Mouse (Mus musculus): ENCODE measurements around the gene Magi1. TPM values are rescaled to one million over a fixed set of nuclear protein-coding genes. Genes with fewer than 3 reads are reported as not detected.

Gene Magi1
- polyA plus RNA-seq, 1 experiment from 2014 or later, result 10.9 TPM

DNA sequence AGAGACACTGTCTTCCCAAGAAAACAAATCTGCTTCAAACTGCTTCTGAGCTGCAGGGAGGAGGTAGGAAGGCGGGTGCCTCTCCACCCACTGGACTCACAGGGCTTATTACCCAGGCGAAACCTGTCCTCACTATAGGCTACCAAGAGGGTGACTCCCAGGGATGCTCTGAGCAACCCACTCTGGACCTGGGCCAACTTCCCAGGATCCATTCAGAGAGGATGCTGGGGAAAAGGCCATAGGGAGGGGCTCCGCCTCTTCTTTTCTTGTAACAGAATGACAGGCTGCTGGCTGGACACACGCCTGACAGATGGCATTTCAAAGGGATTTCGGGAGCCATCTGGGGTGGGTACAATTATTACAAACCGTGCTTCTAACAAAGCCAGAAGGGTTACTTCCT, 463.8 kb downstream of the Magi1 start:
- no peak overlapping the region for H3K4me3 ChIP-seq (ENCODE audit: low read length)
- peaks cover 9% of the 10 kb centered on the region; the same call in 1 of the 2 replicates for H3K4me1 ChIP-seq (ENCODE audit: control insufficient read depth, insufficient read depth, low read length)
- no peak overlapping the region for H3K9ac ChIP-seq (ENCODE audit: low read depth, low read length)
- no peak overlapping the region for H3K27ac ChIP-seq (ENCODE audit: low read depth, low read length)
- no peak for ATAC-seq (ENCODE audit: low FRiP score, low TSS enrichment)
- no peaks in the 10 kb centered on the region for H3K9me3 ChIP-seq (ENCODE audit: control insufficient read depth, low read length)
- H3K36me3 ChIP-seq (ENCODE audit: control insufficient read depth, insufficient read depth, low read length), result no peaks in the 10 kb centered on the region
- no peaks in the 10 kb centered on the region for H3K27me3 ChIP-seq (ENCODE audit: control insufficient read depth, insufficient read depth, low read length)
- WGBS, result 37% methylated on average over 6 of the region's 6 CpGs
- H3K4me2 ChIP-seq (replicated peaks; ENCODE audit: low read depth, low read length), result no peak overlapping the region

DNA sequence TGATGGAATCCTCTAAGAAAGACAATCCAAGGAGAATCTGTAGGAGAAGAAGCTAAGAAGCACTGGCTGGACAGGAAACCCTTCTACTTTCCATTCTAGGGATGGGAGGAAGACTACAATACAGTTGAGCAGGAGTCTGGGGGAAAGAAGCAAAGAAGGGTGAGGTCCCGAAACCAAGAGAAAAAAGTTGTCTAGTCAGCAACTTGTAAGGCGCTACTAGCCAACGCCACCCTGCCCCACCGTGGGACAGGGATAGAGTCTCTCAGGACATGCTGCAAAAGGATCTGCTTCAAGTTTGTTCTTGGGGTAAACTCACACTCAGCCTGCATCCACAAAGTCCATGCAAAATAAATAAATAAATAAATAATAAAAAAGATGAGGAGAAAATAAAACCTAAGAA, 464.4 kb downstream of the Magi1 start:
- H3K27me3 ChIP-seq (ENCODE audit: control insufficient read depth, insufficient read depth, low read length), result no peaks in the 10 kb centered on the region
- H3K9ac ChIP-seq (ENCODE audit: low read depth, low read length), result no peak overlapping the region
- no peaks in the 10 kb centered on the region for H3K36me3 ChIP-seq (ENCODE audit: control insufficient read depth, insufficient read depth, low read length)
- 94% methylated on average over 4 of the region's 4 CpGs for WGBS
- H3K9me3 ChIP-seq (ENCODE audit: control insufficient read depth, low read length), result no peaks in the 10 kb centered on the region
- H3K4me3 ChIP-seq (ENCODE audit: low read length), result no peak overlapping the region
- no peak for ATAC-seq (ENCODE audit: low FRiP score, low TSS enrichment)
- no peak overlapping the region for H3K27ac ChIP-seq (ENCODE audit: low read depth, low read length)
- peaks cover 9% of the 10 kb centered on the region; the same call in 1 of the 2 replicates for H3K4me1 ChIP-seq (ENCODE audit: control insufficient read depth, insufficient read depth, low read length)
- H3K4me2 ChIP-seq (replicated peaks; ENCODE audit: low read depth, low read length), result no peak overlapping the region

DNA sequence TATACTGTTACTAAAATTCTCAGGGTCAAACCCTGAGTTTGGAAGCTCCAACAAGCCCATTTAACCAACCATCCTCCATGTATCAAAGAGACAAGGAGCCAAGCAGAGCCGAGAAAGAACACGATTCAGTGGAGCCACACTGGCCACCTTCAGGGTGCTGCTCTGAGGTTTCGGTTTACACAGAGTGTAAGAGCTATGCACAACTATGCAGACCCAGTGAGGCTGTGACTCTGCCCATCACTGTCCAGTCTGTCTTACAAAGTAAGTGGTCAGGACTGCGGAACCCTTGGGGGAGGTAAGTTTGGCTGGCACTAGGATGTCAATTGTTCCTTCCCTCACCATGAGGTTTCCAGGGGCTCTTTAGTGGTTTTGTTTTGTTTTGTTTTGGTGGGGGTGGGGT, 465.2 kb downstream of the Magi1 start:
- no peaks in the 10 kb centered on the region for H3K9me3 ChIP-seq (ENCODE audit: control insufficient read depth, low read length)
- WGBS, result 41% methylated on average over 4 of the region's 4 CpGs
- no peaks in the 10 kb centered on the region for H3K36me3 ChIP-seq (ENCODE audit: control insufficient read depth, insufficient read depth, low read length)
- no peak for ATAC-seq (ENCODE audit: low FRiP score, low TSS enrichment)
- H3K4me2 ChIP-seq (replicated peaks; ENCODE audit: low read depth, low read length), result no peak overlapping the region
- H3K27ac ChIP-seq (ENCODE audit: low read depth, low read length), result no peak overlapping the region
- H3K4me3 ChIP-seq (ENCODE audit: low read length), result no peak overlapping the region
- H3K4me1 ChIP-seq (ENCODE audit: control insufficient read depth, insufficient read depth, low read length), result peaks cover 9% of the 10 kb centered on the region; the same call in 1 of the 2 replicates
- no peaks in the 10 kb centered on the region for H3K27me3 ChIP-seq (ENCODE audit: control insufficient read depth, insufficient read depth, low read length)
- H3K9ac ChIP-seq (ENCODE audit: low read depth, low read length), result no peak overlapping the region

DNA sequence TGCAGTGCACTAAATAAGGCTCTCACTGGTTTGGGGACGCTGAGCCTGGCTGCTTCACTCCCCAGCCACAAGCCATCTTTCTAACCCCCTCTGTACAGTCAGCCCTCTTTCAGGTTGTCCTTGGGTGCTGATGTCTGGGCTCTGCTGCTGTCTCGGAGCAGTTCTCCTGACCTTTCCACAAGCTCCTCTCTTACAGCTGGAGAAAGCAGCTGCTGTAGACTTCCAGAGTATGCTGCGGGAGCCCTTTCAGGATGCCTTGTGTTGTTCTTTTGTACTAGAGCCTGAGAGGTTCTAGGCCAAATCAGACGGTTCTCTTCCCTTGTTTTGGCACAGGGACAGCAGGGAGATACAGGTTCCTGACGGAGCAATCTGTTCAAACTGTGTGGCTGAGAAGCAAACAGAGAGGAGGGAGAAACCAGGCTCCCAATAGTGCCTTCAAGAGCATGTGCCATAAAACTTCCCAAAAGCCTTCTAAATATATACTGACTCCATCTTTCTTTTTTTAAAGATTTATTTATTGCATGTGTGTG, 478.2 kb downstream of the Magi1 start:
- Histone ChIP-seq H3K9me3 (ENCODE audit: control insufficient read depth, low read length) (no peaks in the 10 kb centered on the region), H3K4me1 (ENCODE audit: control insufficient read depth, insufficient read depth, low read length) (peaks cover 3% of the 10 kb centered on the region; the same call in 1 of the 2 replicates), H3K4me2 (replicated peaks; ENCODE audit: low read depth, low read length) (no peak overlapping the region), H3K36me3 (ENCODE audit: control insufficient read depth, insufficient read depth, low read length) (no peaks in the 10 kb centered on the region), H3K27ac (ENCODE audit: low read depth, low read length) (no peak overlapping the region), H3K4me3 (ENCODE audit: low read length) (no peak overlapping the region), H3K27me3 (ENCODE audit: control insufficient read depth, insufficient read depth, low read length) (no peaks in the 10 kb centered on the region), H3K9ac (ENCODE audit: low read depth, low read length) (no peak overlapping the region)
- no peak for ATAC-seq (ENCODE audit: low FRiP score, low TSS enrichment)
- 76% methylated on average over 5 of the region's 5 CpGs for WGBS

DNA sequence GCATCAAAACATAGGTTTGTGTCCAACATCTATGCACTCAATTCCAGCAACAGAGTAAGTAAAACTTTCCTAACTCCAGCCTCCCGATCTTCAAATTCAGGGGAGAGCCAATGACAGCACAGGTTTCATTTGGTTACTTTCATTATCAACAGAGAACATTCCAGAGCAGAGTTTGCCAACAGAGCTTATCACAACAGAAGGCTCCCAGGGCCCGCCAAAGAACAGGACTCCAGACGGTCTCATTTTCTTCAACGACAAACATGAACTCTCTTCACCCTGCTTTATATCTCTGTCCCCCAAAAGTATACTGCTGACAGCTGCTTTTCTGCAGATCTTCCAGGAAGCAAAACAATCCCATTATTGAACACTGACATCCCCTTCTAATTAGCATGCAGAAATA, 481.3 kb downstream of the Magi1 start:
- H3K9ac ChIP-seq (ENCODE audit: low read depth, low read length), result no peak overlapping the region
- no peak overlapping the region for H3K4me2 ChIP-seq (replicated peaks; ENCODE audit: low read depth, low read length)
- H3K27ac ChIP-seq (ENCODE audit: low read depth, low read length), result 0 out of 2 replicates have a peak overlapping the region, but pooled peaks have one; percentile 8
- no peak overlapping the region for H3K4me3 ChIP-seq (ENCODE audit: low read length)
- WGBS, result 50% methylated on average over 4 of the region's 4 CpGs
- no peaks in the 10 kb centered on the region for H3K36me3 ChIP-seq (ENCODE audit: control insufficient read depth, insufficient read depth, low read length)
- no peaks in the 10 kb centered on the region for H3K27me3 ChIP-seq (ENCODE audit: control insufficient read depth, insufficient read depth, low read length)
- peaks cover 9% of the 10 kb centered on the region; the same call in 1 of the 2 replicates for H3K4me1 ChIP-seq (ENCODE audit: control insufficient read depth, insufficient read depth, low read length)
- no peak for ATAC-seq (ENCODE audit: low FRiP score, low TSS enrichment)
- no peaks in the 10 kb centered on the region for H3K9me3 ChIP-seq (ENCODE audit: control insufficient read depth, low read length)

DNA sequence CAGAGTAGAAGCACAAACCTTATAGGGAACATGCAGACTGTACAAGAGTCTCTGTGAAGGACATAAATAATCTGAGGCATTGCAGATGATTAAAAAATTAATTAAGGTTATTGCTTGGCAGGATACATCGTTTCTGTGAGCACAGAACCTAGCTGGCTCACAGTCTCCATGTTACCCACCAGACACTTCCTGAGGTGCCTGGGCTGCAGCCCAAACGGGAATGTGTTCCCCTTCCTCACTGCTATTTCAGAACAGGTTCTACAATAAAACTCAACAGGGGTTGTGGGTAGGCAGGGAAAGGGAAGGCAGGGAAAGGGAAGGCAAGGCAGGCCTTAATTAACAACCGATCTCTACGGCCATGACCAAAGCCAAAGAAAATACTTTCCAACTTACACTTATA, 483.3 kb downstream of the Magi1 start:
- H3K9me3 ChIP-seq (ENCODE audit: control insufficient read depth, low read length), result no peaks in the 10 kb centered on the region
- H3K4me3 ChIP-seq (ENCODE audit: low read length), result no peak overlapping the region
- no peaks in the 10 kb centered on the region for H3K36me3 ChIP-seq (ENCODE audit: control insufficient read depth, insufficient read depth, low read length)
- H3K9ac ChIP-seq (ENCODE audit: low read depth, low read length), result no peak overlapping the region
- H3K4me1 ChIP-seq (ENCODE audit: control insufficient read depth, insufficient read depth, low read length), result peaks cover 9% of the 10 kb centered on the region; the same call in 1 of the 2 replicates
- H3K27ac ChIP-seq (ENCODE audit: low read depth, low read length), result no peak overlapping the region
- H3K27me3 ChIP-seq (ENCODE audit: control insufficient read depth, insufficient read depth, low read length), result no peaks in the 10 kb centered on the region
- no peak overlapping the region for H3K4me2 ChIP-seq (replicated peaks; ENCODE audit: low read depth, low read length)
- ATAC-seq (ENCODE audit: low FRiP score, low TSS enrichment), result no peak
- 55% methylated on average over 4 of the region's 4 CpGs for WGBS

DNA sequence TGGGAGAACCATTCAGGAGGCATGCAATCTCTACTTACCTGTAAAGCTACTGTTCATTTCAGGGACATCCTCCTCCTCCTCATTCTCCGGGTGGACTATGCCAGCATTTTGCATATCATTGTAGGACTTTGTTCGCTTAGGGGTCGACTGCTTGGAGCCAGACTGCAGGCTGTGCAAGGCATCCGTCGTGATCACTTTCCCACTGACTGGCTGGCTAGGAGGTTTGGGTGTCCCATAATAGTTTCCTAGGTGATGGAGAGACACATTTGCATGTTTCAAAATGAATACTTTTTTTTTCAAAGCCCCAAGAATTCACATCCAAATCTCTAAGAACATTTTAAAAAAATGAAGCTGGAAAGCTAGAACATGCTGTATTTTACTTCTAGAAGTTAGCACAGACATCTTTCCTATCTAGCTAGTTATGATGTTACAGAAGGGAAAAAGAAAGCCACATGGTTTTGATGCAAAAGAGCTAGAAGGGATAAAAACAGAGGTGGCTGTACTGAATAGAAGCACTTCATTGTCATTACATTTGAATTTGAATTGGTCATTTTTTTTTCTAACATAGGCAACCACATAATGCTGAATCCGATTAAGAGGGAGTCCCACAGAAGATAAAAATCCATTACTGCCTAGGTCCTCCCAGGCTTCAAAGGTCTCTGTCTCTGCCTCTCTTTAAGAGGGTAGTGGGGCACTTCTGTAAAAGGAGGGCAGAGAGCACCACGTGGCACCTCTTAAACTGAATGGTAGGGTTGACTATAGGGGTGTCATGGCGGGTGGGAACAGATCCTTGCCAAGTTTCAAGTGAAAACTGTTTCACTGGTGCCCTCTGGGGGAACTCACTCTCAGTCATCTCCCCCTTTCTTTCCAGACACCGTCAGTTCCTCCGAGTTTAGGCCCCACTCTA, 491.2 kb downstream of the Magi1 start:
- 88% methylated on average over 10 of the region's 10 CpGs for WGBS
- no peak for ATAC-seq (ENCODE audit: low FRiP score, low TSS enrichment)
- Histone ChIP-seq H3K9ac (ENCODE audit: low read depth, low read length) (no peak overlapping the region), H3K4me2 (replicated peaks; ENCODE audit: low read depth, low read length) (no peak overlapping the region), H3K4me3 (ENCODE audit: low read length) (no peak overlapping the region), H3K27me3 (ENCODE audit: control insufficient read depth, insufficient read depth, low read length) (no peaks in the 10 kb centered on the region), H3K4me1 (ENCODE audit: control insufficient read depth, insufficient read depth, low read length) (no peaks in the 10 kb centered on the region), H3K9me3 (ENCODE audit: control insufficient read depth, low read length) (no peaks in the 10 kb centered on the region), H3K36me3 (ENCODE audit: control insufficient read depth, insufficient read depth, low read length) (no peaks in the 10 kb centered on the region), H3K27ac (ENCODE audit: low read depth, low read length) (no peak overlapping the region)

DNA sequence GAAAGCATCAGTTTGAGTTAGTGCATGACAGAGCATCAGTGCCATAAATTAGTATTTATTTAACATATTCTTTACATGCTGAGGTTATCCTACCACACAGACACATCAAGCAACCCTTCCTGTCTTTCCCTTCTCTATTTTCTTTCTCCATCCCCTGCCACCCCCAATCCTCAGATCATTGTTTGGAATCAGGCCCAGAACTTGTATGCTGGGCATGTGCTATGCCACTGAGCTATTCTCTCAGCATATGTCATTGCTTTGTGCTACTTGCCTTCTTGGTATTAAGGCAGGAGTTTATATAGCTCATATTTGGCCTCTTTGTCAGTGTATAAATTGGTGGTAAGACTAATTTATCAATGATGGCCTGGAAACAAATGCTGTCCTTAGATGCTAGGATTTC, 494.0 kb downstream of the Magi1 start:
- no peaks in the 10 kb centered on the region for H3K4me1 ChIP-seq (ENCODE audit: control insufficient read depth, insufficient read depth, low read length)
- H3K9me3 ChIP-seq (ENCODE audit: control insufficient read depth, low read length), result no peaks in the 10 kb centered on the region
- no peak overlapping the region for H3K4me2 ChIP-seq (replicated peaks; ENCODE audit: low read depth, low read length)
- ATAC-seq (ENCODE audit: low FRiP score, low TSS enrichment), result no peak
- H3K4me3 ChIP-seq (ENCODE audit: low read length), result no peak overlapping the region
- no peak overlapping the region for H3K9ac ChIP-seq (ENCODE audit: low read depth, low read length)
- H3K36me3 ChIP-seq (ENCODE audit: control insufficient read depth, insufficient read depth, low read length), result no peaks in the 10 kb centered on the region
- no peak overlapping the region for H3K27ac ChIP-seq (ENCODE audit: low read depth, low read length)
- no peaks in the 10 kb centered on the region for H3K27me3 ChIP-seq (ENCODE audit: control insufficient read depth, insufficient read depth, low read length)

DNA sequence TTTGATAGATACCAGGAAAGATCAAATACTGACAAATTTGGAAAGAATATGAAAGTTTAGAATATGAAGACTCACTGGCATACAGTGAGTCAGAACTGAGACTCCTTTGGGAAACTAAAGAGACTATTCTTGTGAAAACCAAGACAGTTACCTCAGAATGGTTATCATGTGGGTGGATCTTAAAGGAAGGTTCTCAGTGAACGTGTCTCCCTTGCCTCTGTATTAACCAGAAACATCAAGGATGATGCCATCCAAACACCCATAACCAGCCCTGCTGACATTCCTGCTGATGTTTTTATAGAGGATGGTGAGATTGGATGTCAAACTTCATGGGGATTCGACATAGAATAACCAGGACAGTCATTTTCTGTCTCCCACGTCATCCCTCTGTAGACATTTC, 496.7 kb downstream of the Magi1 start:
- Histone ChIP-seq H3K36me3 (ENCODE audit: control insufficient read depth, insufficient read depth, low read length) (no peaks in the 10 kb centered on the region), H3K9me3 (ENCODE audit: control insufficient read depth, low read length) (no peaks in the 10 kb centered on the region), H3K4me2 (replicated peaks; ENCODE audit: low read depth, low read length) (no peak overlapping the region), H3K4me1 (ENCODE audit: control insufficient read depth, insufficient read depth, low read length) (no peaks in the 10 kb centered on the region), H3K27me3 (ENCODE audit: control insufficient read depth, insufficient read depth, low read length) (no peaks in the 10 kb centered on the region), H3K27ac (ENCODE audit: low read depth, low read length) (no peak overlapping the region), H3K9ac (ENCODE audit: low read depth, low read length) (no peak overlapping the region), H3K4me3 (ENCODE audit: low read length) (no peak overlapping the region)
- WGBS, result 82% methylated on average over 3 of the region's 3 CpGs
- no peak for ATAC-seq (ENCODE audit: low FRiP score, low TSS enrichment)

Measured in kidney, embryonic 14.5 days (tissue).